Mouse (Mus musculus) ES-E14 (cell line): ENCODE data around the gene Pik3ap1. TPM values are rescaled to one million over a fixed set of nuclear protein-coding genes. Genes with fewer than 3 reads are reported as not detected.

Source experiments
- DNase-seq: peaks from one replicate; pipeline ENCODE4 v3.0.0-alpha.2; 2013; ENCODE audit warnings: low read depth, low spot score
- H3K27ac ChIP-seq: 2 replicates; pipeline ENCODE4 v1.5.1; 2012; ENCODE audit warnings: low read depth, mild to moderate bottlenecking, low read length, moderate library complexity, mixed read lengths; ENCODE audit not compliant: poor library complexity, insufficient read depth, severe bottlenecking
- H3K36me3 ChIP-seq: 2 replicates; pipeline ENCODE4 v1.6.1; 2012; ENCODE audit warnings: mild to moderate bottlenecking, low read length, moderate library complexity, mixed read lengths; ENCODE audit not compliant: control insufficient read depth, poor library complexity, insufficient read depth, severe bottlenecking
- H3K4me1 ChIP-seq, 2 experiments: fragments of 150-350 bp in 1 of 2; sonication (generic) in 1 of 2; 2 replicates each; pipeline ENCODE4 v1.6.1; 2012; ENCODE audit warnings: low read length in 2 of 2, mild to moderate bottlenecking in 1 of 2, mixed read lengths in 1 of 2; ENCODE audit not compliant: control insufficient read depth in 2 of 2, insufficient read depth in 2 of 2, poor library complexity in 1 of 2
- H3K4me3 ChIP-seq, 2 experiments: fragments of 150-350 bp in 1 of 2; sonication (generic) in 1 of 2; 2 replicates each; pipeline ENCODE4 v1.5.1; 2012; ENCODE audit warnings: low read length in 2 of 2, low read depth in 1 of 2, mild to moderate bottlenecking in 1 of 2, mixed read lengths in 1 of 2; ENCODE audit not compliant: insufficient read depth in 1 of 2, poor library complexity in 1 of 2, severe bottlenecking in 1 of 2
- H3K9ac ChIP-seq: 2 replicates; pipeline ENCODE4 v1.6.1; 2012; ENCODE audit warnings: low read depth, mild to moderate bottlenecking, low read length, mixed read lengths; ENCODE audit not compliant: poor library complexity, insufficient read depth, severe bottlenecking
- H3K9me3 ChIP-seq: fragments of 150-350 bp; sonication (generic); 2 replicates; pipeline ENCODE4 v1.6.1; 2012; ENCODE audit warnings: low read depth, mild to moderate bottlenecking, low read length; ENCODE audit not compliant: control insufficient read depth, insufficient read depth
- CHD2 ChIP-seq: IDR thresholded peaks from 2 replicates; pipeline ENCODE4 v1.6.1; 2014; ENCODE audit warnings: mild to moderate bottlenecking, low read depth, low read length, inconsistent platforms
- HCFC1 ChIP-seq: IDR thresholded peaks from 2 replicates; pipeline ENCODE4 v1.6.1; 2012; ENCODE audit warnings: low read length, inconsistent platforms, borderline replicate concordance; ENCODE audit not compliant: insufficient read depth
- MAFK ChIP-seq: IDR thresholded peaks from 2 replicates; pipeline ENCODE4 v1.6.1; 2014; ENCODE audit warnings: mild to moderate bottlenecking, low read depth, low read length, inconsistent platforms; ENCODE audit not compliant: insufficient read depth
- ZC3H11A ChIP-seq: IDR thresholded peaks from 2 replicates; pipeline ENCODE4 v1.6.1; 2012; ENCODE audit warnings: low read depth, mild to moderate bottlenecking, inconsistent platforms, low read length, borderline replicate concordance
- ZNF384 ChIP-seq: IDR thresholded peaks from 2 replicates; pipeline ENCODE4 v1.6.1; 2012; ENCODE audit warnings: low read depth, low read length, inconsistent platforms
- in situ Hi-C, 2 experiments: fragments of 600-800 bp; cut with MboI; formaldehyde crosslinking; loops; one replicate each; pipeline ENCODE4 v1.15.1; 2025; ENCODE audit warnings: low sequenced_read_pairs in 2 of 2, inconsistent platforms in 1 of 2; ENCODE audit not compliant: unreplicated experiment in 2 of 2
- total RNA-seq: library from RNA; depleted of rRNA; stranded (reverse); fragments of 300-350 nt; gene quantifications from 2 replicates; pipeline ENCODE4 v1.2.3, GENCODE M21; 2012

Pik3ap1 gene
- total RNA-seq, 1 experiment: 1.1 TPM

GRCm38 (mm10) chr19:41354287-41354951 is 30.5 kb downstream of the Pik3ap1 start:
- Histone ChIP-seq H3K4me1 (no peaks in the 10 kb centered on the region), H3K9me3 (no peaks in the 10 kb centered on the region), H3K4me3 (no peak overlapping the region), H3K27ac (no peak overlapping the region), H3K36me3 (no peaks in the 10 kb centered on the region), H3K9ac (no peak overlapping the region)
- no peak for DNase-seq
- in situ Hi-C loops: no loop called here
- TF ChIP-seq ZC3H11A (no peak), CHD2 (no peak), HCFC1 (no peak), MAFK (no peak), ZNF384 (no peak)

GRCm38 (mm10) chr19:41349624-41350023 is 35.3 kb downstream of the Pik3ap1 start:
- DNase-seq: no peak
- in situ Hi-C loops: no loop called here
- Histone ChIP-seq H3K9me3 (no peaks in the 10 kb centered on the region), H3K4me1 (no peaks in the 10 kb centered on the region), H3K27ac (no peak overlapping the region), H3K9ac (no peak overlapping the region), H3K4me3 (no peak overlapping the region), H3K36me3 (no peaks in the 10 kb centered on the region)
- TF ChIP-seq ZC3H11A (no peak), CHD2 (no peak), MAFK (no peak), HCFC1 (no peak), ZNF384 (no peak)

- in situ Hi-C loops: no loop called here
- no peak for DNase-seq
- Histone ChIP-seq H3K9ac (no peak overlapping the region), H3K9me3 (no peaks in the 10 kb centered on the region), H3K4me1 (no peaks in the 10 kb centered on the region), H3K27ac (no peak overlapping the region), H3K36me3 (no peaks in the 10 kb centered on the region), H3K4me3 (no peak overlapping the region)
- no peak for TF ChIP-seq ZC3H11A
- no peak for TF ChIP-seq ZNF384
- TF ChIP-seq CHD2: no peak
- no peak for TF ChIP-seq MAFK
- TF ChIP-seq HCFC1: no peak
Observed at GRCm38 (mm10) chr19:41348161-41348560, 36.7 kb downstream of the Pik3ap1 start.

DNA sequence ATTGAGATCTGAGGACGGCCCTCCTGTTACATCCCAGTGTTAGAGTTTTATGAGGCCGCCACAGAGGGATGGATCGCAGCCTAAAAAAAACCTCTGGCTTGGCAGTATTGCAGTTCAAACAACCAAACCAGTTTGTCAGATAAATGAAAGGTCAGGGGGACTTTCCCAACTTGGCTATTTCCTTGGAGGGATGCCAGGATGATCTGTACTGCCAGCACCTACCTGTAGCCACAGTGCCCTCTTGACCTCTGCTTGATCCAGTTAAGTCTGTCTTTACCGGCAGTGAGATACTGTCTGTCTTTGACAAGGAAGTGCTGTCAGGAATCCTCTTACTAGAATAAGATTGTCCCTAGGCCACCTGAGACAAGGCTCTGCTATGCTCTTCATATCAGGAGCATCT is 37.6 kb downstream of the Pik3ap1 start:
- Histone ChIP-seq H3K9me3 (no peaks in the 10 kb centered on the region), H3K9ac (no peak overlapping the region), H3K4me3 (no peak overlapping the region), H3K27ac (no peak overlapping the region), H3K36me3 (no peaks in the 10 kb centered on the region), H3K4me1 (no peaks in the 10 kb centered on the region)
- DNase-seq: no peak
- no peak for TF ChIP-seq HCFC1
- no peak for TF ChIP-seq MAFK
- no peak for TF ChIP-seq ZNF384
- TF ChIP-seq CHD2: no peak
- TF ChIP-seq ZC3H11A: no peak
- in situ Hi-C loops: no loop called here
